Mouse (Mus musculus) gastrocnemius, postnatal 36 days (tissue): ENCODE measurements around the gene Serpina3f. TPM values are rescaled to one million over a fixed set of nuclear protein-coding genes. Genes with fewer than 3 reads are reported as not detected.
"Not testable (repeated sequence)": the region's sequence is repeated elsewhere in the genome, so short reads cannot be mapped to it uniquely, and the experiment has no call there.

Experiments
- DNase-seq, 2 experiments: peaks; one replicate each; pipeline ENCODE4 v3.0.0; 2022
- intact Hi-C: fragments of 180-260 bp; cut with DNase I; formaldehyde crosslinking; loops from one replicate; pipeline ENCODE4 v1.15.1; 2025
- long read RNA-seq, 2 experiments: library from polyadenylated mRNA; stranded (forward); transcript quantifications; one replicate each; pipeline ENCODE4 v2.0.0; 2021
- total RNA-seq, 2 experiments: library from RNA; stranded (reverse); gene quantifications; 2 replicates each; pipeline ENCODE4 v1.2.3; 2021

Gene Serpina3f
- not detected for total RNA-seq
- long read RNA-seq, experiment 1: 0 reads
- long read RNA-seq, experiment 2: 0 reads

DNA sequence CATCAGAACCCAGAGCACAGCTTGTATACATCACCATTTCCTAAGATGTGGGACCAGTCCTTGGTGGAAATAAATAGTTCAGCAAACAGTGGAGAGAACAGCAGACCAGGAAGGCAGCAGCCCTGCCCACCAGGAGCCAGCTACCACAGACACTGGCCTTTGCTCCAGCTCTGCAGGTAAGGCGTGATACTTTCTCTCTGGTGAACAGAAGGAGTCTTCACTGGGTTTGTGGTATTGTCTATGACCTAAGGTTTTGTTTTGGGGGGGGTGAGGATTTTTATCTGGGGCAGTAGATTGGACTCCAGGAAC lies at the start of gene Serpina3f:
TSS of gene Serpina3f (plus strand) at position 100 of the 309 bp plus-strand sequence.
- intact Hi-C loops: no loop called here
- DNase-seq: no peak

DNA sequence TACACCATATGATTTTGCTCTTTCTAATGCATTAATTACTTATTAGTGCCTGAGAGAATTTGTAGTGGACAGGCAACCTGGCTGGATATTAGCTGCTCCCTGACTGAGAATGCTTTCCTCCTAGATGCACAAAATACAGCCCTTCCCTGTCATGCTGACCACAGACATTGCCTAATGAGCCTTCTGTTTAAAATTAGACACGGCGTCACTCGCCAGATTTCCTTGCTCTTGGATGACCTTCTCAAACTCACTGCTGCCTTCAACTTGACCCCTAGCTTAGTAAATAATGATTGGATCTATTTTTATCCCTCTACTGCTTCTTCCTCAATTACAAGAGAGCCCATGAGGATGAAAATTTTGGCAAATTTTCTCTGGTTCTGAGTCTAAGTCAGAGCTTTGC lies 39.6 kb upstream of the Serpina3f start:
- intact Hi-C loops: no loop called here
- DNase-seq: no peak

DNA sequence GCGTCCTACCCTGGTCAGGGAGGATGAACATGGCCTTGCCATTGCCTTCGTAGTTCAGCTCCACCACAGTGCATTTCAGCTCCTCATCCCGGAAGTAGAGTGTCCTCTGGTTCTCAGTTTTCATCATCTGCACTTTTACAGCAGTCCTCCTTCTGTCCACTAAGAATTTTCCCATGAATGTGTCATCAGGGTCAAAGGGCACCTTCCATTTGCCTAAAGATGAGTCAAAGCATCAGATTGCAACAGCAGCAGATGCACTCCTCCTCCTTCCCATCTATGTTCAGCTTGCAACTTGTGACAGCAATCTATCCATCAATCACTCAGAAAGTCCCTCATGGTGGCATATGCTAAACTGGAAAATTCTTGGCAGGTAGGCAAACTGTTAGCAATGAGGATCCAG lies 38.7 kb upstream of the Serpina3f start:
- DNase-seq: no peak
- intact Hi-C loops: no loop called here

DNA sequence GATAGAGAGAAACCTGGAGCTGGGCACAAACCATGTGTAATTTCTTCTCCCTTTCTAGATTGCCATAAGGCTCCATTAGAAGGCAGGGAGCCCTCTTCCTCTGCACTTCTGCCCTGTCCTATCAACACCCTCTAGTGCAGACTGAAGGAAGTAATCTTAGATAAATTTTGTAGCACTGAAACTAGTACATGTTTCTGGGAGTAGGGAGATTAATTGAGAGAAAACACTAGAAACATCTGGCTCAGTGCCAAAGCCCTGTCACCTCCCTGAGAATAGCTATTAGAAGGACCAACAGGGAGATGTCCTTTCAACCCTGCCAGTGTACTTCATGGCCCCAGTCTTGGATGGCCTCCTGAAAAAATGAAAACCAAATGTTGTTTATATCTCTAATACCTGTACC lies 35.8 kb upstream of the Serpina3f start:
- intact Hi-C loops: no loop called here
- no peak for DNase-seq

DNA sequence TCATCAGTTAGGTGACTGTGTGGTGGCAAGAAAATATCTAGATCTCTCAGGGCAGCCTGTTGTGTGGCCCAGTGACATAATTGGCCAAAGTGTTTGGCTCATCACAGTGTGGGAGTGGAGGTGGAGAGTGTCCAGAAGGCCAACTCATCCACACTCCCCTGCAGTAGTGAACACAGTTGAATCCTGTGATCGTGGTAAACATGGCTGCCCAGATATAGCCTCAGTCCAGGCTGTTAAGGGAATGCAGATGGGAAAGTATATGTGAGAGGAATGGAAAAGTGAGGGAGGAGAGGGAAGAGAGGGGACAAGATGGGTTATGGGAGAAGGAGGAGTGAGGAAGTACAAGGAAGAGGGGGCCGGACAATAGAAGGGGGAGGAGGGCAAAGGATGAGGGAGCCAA lies 35.4 kb upstream of the Serpina3f start:
- DNase-seq: no peak
- intact Hi-C loops: no loop called here

DNA sequence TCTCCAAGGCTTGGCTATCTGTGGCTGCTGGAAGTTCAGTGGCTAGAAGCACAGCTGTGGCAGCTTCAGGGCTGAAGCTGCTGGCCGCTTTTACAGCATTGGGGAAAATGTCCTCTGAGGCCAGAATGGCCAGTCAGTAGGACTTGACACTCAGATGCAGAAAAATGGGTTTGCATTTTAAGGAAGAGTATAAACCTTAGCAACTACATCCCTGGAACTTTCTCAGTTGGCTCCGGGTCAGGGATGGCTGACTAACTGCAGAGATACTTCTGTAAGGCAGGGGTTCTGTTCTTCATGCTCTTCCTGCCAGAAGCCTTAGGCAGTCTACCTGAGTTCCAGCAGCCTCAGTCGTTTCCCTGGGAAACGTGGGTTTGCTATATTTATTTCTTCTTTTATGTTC lies 29.3 kb upstream of the Serpina3f start:
- intact Hi-C loops: no loop called here
- no peak for DNase-seq

DNA sequence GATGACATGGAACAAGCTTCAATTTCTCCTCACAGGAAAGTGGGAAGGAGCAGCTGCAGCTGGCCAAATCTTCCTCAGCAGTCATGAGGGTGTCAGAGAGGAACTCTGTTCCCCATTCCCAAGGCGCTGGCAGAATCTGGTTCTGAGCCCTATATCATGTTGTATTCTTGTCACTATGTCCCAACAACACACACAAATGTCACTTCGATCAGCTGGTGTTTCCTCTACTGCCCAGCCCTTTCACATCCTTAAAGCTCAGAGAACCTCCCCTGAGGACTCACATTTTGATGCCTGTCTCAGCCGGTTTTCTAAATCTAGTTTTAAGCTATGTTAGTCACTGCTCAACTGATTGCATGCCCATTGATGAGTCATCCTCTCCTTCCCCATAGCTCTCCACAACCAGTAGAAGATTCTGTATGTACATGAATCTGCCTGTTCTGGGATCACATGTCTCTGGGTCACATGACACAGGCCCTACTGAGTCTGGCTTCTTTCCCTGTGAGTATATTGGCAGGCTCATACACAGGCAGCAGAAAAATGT lies 28.2 kb upstream of the Serpina3f start:
- DNase-seq: no peak
- intact Hi-C loops: no loop called here

DNA sequence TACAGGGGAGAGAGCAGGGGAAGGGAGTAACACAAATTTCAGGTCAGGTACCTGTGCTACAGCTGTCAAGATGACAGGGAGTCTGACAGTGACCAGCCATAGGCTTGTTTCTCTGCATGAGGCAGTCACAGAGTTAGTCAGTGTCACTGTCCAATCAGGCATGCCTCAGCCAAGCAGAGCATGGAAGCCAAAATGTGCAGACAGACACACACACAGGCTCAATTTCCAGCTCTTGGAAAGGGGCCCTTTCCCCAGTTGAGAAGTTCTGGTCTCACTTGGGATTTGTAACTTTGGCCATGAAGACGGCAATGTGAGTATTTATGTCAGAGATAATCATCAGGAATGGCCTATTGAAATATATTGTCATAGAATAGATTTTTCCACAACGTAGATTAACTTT lies 25.1 kb upstream of the Serpina3f start:
- DNase-seq: no peak
- intact Hi-C loops: no loop called here

DNA sequence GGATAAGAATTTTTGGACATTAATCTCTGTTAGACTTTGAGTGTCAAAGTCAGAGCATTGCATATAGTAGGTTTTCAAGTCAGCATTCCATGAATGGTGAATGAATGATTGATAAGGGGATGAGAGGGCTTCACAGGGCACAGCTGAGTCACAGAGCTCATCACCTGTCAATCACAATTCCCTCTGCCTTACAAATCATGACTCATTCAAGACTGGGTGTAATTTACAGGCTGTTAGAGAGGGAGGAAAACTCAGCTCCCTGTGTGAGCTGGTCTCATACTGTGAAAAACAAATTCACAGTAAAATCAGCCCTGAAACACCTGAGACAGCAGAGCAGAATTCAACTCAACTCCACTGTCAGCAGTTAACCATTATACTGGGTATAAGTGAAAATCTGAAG lies 23.5 kb upstream of the Serpina3f start:
- DNase-seq: no peak
- intact Hi-C loops: no loop called here

DNA sequence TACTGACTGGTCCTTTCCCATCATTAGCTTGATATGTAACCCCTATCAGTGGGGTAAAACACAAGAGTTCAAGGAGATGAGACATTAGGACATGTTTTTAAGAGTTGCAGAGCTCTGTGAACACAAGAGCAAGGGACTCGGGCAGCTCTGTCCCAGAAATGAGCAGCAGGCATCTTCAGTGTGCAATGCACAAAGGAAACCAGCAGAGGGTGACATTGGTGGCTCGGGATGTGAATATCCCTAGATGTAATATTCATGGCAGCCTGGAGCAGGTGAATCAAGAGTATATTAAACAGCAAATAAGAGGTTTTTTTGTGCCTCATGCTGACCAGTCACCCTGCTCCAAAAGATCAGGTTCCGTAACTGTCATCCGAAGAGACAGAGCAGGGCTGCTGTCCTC lies 5.2 kb upstream of the Serpina3f start:
- DNase-seq: no peak
- intact Hi-C loops: no loop called here

DNA sequence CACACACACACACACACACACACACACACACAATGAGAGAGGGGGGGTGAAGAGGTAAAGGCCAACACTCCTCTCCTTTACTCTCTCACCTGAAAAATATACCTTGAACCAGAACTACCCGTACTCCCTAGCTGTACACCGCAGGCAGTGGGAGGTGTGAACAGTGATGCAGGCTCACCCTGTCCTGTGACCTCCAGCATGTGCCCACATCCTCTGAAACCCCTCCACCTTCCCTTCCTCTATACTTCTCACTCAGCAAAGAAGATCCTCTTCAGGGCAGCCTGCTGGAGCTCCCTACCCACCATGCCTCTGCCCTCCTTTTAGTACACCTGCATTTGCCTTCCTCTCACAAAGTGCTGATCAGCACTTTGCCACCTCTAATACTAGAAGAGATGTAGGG lies 4.5 kb upstream of the Serpina3f start:
- intact Hi-C loops: no loop called here
- DNase-seq: no peak

DNA sequence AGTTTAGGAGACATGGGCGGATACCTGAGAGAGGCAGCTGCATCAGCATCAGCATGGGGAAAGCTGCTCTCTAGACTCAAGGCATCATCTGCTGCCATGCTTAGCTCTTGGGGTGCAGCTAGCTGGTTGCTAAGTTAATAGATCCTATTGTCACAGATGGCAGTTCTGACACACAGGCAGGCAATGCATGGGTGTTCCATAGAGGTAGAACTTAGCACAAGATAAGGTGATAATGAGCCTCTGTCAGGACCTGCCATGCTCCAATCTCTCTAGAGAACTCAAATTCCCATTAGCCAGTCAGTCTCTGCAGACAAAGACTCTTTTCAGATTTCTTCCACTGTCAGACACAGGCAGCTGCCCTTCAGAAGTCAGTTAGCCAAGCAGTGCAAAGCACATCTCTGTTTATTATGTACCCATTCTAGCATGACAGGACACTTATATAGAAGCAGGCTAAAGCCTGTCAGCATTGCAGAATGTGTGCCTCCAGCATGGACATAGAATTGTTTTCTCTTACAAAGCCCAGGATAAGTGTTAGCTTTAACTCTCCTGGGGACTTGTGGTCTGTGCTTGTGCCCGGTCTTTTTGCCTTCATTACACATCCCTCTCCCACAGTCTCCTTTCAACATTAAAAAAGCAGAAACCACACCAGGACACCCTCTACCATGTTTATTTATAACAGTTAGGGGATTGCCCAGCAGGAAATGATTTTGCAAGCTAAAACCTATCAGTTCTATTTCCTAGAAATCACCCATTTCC lies 477 bp upstream of the Serpina3f start:
- intact Hi-C loops: no loop called here
- no peak for DNase-seq

DNA sequence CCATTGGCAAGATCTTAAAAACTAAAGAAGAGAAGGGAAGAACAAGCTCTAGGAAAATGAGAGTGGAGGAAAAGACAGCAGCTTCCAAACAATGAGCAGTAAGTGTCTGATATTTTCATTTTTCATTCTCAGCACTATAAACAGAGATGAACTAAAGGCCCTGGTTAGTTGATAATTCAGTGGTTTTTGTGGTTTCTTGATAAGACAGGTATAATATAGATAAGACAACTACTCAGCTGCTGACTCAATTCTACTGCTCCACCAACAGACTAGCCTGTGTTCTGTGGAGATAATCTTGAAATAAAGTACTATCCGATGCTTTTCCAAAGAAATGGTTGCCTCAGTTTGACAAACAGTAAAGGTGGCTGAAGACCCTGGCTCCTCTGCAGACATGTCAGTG lies 905 bp downstream of the Serpina3f start:
- intact Hi-C loops: no loop called here
- no peak for DNase-seq

DNA sequence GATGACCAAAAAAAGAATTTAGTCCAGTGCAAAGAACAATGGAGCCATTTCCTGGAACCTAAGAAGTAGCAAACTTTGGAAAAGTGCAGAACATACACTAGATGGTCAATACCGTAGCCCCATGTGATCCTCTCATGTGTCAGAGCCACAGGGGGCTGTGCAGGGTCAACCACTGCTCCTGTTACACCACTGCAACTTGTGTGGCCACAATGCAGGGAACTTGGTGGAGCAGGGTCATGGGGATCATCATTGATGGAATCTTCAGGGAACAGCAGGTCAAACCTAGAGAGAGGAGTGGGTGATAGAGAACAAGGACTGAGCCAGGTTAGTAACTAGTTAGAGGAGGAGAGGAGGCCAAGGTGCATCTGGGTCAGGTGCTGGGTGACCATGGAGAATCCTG lies 7.3 kb downstream of the Serpina3f start:
- no peak for DNase-seq
- intact Hi-C loops: no loop called here

DNA sequence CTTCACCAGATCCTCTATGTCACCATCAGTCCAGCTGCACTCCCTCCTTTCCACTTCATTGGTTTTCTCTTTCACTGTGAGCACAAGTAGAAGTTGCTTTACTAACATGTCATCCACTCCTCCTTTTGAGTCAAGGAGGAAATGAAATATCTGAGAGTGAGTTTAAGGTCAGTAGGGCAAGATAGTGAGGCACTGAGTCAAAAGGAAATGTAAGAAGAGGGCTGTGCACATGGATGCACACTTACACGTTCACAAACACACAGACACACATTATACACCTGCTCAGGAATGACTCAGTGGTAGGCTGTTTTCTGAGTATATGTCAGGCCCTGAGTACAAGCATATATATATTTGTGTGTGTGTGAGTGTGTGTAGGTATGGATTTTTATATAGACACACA lies 9.3 kb downstream of the Serpina3f start:
- no peak for DNase-seq
- intact Hi-C loops: no loop called here

DNA sequence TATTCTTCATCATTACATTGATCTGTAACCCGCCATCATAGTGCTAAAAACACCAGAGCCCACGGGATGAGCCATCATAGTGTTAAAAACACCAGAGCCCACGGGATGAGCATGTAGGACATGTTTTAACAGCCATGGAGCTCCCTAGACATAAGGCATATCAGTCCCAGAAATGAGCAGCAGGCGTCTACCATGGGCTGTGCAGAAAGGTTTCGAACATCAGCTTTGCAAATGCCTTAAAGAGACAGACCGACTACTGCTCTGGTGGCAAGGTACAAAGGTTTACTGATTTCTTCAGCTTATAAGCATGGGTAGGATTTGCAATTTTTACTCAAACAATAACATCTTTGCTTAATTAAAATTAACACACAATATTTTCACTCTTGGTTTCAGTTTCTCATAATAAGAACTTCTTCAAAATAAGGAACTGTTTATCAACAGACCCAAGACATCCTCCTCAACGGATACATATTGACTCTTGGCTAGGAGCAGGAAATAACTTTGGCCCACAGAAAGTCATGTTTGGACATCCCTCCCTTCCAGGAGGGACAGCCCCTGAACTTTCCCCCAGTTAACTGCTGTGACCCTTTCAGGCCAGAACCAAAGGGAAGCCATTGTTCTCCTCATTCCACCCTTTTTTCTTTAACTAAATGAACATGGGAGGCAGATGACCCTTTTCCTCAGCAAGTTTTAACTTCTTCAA lies 10.4 kb downstream of the Serpina3f start:
- no peak for DNase-seq
- intact Hi-C loops: no loop called here

DNA sequence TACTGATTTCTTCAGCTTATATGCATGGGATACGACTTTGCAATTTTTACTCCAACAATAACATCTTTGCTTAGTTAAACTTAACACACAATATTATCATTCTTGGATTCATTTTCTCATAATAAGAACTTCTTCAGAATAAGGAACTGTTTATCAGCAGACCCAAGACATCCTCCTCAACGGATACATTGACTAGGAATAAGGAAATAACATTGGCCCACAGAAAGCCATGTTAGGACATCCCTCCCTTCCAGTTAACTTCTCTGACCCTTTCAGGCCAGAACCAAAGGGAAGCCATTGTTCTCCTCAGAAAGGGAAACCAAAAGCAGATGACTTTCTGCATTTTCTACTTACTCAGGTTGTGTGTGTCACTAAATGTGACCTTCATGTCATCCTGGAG lies 16.4 kb downstream of the Serpina3f start:
- intact Hi-C loops: no loop called here

DNA sequence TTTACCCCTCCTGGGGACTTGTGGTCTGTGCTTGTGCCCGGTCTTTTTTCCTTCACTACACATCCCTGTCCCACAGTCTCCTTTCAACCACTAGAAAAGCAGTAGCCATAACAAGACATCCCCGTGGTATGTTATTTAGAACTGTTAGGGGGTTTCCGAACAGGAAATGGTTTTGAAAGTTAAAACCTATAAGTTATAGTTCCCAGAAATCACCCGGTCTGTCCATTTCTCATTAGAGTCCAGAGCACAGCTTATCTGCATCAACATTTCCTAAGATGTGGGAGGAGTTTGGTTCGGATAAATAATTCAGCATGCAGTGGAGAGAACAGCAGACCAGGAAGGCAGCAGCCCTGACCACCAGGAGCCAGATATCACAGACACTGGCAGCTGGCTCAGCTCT lies 21.6 kb downstream of the Serpina3f start, which contains the start of gene Serpina3g:
TSS of gene Serpina3g (plus strand) at position 331 of the 400 bp plus-strand sequence.
- intact Hi-C loops: no loop called here
- DNase-seq: no peak

More for the DNA sequence above, 16.4 kb downstream of the Serpina3f start:
- DNase-seq: no peak

DNA sequence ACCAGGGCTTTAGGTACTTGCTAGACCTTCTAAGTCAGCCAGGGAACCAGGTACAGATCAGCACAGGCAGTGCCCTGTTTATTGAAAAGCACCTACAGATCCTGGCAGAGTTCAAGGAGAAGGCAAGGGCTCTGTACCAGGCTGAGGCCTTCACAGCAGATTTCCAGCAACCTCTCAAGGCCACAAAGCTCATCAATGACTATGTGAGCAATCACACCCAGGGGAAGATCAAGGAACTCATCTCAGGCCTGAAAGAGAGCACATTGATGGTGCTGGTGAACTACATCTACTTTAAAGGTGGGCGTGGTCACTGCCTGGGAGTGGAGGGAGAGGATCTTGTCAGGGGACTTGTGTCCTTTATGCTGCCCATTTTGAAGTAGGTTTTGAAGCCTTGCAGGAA lies 23.7 kb downstream of the Serpina3f start:
- DNase-seq, intact Hi-C loops: not testable (repeated sequence)

DNA sequence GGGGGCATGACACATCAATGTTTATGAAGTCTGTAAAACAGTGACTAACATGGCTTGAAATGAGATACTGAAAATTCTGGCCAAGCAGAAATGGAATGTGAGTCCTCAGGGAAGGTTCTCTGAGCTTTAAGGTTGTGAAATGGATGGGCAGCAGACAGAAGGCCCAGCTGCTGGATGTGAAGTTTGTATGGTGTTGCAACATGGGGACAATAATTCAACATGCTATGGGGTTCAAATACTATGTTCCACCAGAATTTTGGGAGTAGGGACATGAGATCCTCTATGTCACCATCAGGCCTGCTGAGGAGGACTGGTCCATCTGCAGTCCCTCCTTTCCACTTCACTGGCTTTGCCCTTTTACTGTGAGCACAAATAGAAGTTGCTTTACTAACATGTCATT lies 29.0 kb downstream of the Serpina3f start:
- intact Hi-C loops: no loop called here
- DNase-seq: no peak

DNA sequence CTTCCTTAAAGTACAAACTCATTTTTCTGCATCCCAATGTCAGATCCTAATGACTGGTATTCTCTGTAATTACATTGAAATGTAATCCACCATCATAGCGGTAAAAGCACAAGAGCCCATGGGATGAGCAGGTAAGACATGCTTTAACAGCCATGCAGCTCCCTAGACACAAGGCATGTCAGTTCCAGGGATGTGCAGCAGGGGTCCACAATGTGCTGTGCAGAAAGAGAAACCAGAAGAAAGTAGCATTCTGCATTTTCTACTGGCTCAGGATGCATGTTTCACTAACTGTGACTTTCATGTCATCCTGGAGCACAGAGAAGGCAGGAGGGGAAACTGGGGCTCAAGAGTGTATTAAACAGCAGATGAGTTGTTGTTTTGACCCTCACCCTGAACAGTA lies 30.7 kb downstream of the Serpina3f start:
- intact Hi-C loops: no loop called here
- DNase-seq: no peak

DNA sequence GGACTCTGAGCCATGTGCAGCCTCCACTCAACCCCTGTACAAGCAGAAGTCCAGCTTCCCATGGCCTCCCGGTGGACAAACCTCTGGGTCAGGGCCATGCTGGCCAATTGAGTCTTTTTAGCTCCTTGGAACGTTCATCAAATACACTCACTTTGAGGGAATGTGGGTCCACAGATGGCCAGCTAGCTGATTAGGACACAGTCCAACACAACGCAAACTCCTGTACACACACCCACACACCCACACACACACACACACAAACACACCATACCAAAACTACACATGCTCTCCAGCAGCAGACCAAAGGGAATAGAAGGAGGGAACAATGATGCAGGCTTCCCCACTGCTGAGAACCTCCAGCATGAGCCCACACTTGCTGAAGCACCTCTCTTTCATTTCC lies 31.3 kb downstream of the Serpina3f start:
- no peak for DNase-seq
- intact Hi-C loops: no loop called here
